Mouse (Mus musculus): ENCODE data around the gene Morn5. TPM values are rescaled to one million over a fixed set of nuclear protein-coding genes. Genes with fewer than 3 reads are reported as not detected.

Gene Morn5
- polyA plus RNA-seq, 1 experiment from 2014 or later = 4.1 TPM

DNA sequence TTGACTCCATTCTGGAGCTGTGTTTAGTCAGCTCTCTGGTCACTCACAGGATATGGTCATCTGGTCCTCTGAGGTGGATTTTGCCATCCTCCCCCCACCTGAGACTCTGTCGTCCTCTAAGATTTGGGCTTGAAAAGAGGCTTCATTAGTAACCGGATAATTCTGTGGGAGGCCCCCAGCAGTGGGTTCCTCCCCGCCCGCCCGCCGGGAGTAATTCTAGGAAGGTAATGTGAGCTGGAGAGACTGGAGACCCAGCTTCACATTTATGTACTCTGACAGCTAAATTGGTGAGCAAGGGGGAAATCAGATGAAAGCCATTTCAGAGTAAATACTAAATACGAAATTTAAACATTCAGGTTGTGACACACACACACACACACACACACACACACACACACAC is 59.4 kb downstream of the Morn5 start:
- Histone ChIP-seq H3K4me3 (ENCODE audit: low read length) (no peak overlapping the region), H3K4me2 (ENCODE audit: low read length) (no peak overlapping the region), H3K27ac (ENCODE audit: low read depth, low read length) (no peak overlapping the region), H3K9ac (ENCODE audit: low read depth, low read length) (no peak overlapping the region), H3K4me1 (ENCODE audit: control insufficient read depth, insufficient read depth, low read depth, low read length) (peaks cover 17% of the 10 kb centered on the region), H3K36me3 (ENCODE audit: control insufficient read depth, insufficient read depth, low read length) (no peaks in the 10 kb centered on the region), H3K27me3 (replicated peaks; ENCODE audit: control insufficient read depth, insufficient read depth, low read length) (peaks cover 47% of the 10 kb centered on the region), H3K9me3 (ENCODE audit: control insufficient read depth, low read length) (no peaks in the 10 kb centered on the region)
- WGBS = 12% methylated on average over 7 of the region's 7 CpGs
- ATAC-seq = no peak

DNA sequence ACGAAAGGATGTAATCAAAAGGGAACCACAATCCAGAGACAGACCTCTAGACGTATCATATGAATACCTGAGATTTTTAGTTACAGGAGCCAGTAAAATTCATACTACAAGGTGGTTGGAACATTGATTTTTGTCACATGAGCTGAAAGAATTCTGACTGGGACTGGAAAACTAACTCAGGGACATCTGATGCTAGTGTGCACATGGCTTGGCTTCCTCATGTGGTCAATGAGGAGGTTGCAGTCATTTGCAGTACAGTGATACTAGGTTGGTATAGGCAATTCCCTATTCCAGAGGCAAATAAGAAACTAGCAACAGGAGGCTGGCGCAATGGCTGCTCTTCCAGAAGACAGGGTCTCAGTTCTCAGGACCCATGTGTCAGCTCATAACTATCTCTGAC is 63.4 kb downstream of the Morn5 start:
- Histone ChIP-seq H3K4me2 (ENCODE audit: low read length) (no peak overlapping the region), H3K9me3 (ENCODE audit: control insufficient read depth, low read length) (no peaks in the 10 kb centered on the region), H3K4me3 (ENCODE audit: low read length) (no peak overlapping the region), H3K27me3 (replicated peaks; ENCODE audit: control insufficient read depth, insufficient read depth, low read length) (peaks cover 16% of the 10 kb centered on the region), H3K9ac (ENCODE audit: low read depth, low read length) (no peak overlapping the region), H3K4me1 (ENCODE audit: control insufficient read depth, insufficient read depth, low read depth, low read length) (no peaks in the 10 kb centered on the region), H3K27ac (ENCODE audit: low read depth, low read length) (no peak overlapping the region), H3K36me3 (ENCODE audit: control insufficient read depth, insufficient read depth, low read length) (peaks cover 11% of the 10 kb centered on the region)
- ATAC-seq = no peak
- 80% methylated on average over 3 of the region's 3 CpGs for WGBS

DNA sequence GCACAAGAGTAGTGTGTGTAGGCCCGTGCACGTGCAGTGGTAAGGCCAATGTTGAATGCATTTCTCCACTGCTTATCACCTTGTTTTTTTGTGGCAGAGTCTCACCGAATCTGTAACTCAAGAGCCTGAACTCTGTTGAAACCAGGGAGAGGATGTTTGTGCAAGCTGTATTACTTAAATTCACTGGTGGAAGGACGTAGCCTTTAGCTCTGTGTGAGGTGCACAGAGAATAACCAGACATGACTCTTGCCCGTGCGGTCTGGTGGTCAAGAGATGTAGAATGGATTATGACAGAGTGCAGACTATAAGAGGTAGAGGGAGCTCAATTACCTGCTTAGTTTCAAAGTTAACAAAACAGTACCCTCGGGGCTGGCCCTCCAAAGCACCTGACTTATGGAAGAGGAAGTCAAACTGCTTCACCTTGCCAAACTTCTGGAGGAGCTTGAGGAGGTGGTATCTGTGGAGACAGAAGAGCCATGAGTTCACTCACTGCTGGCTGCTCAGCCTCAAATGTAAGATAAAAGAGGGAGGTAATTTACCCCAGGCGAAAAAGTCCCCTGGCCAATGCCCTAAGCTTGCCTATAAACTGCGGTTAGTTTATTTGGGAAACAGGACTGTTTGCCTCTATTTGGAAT is 77.7 kb downstream of the Morn5 start:
- no peak overlapping the region for H3K4me2 ChIP-seq (ENCODE audit: low read length)
- no peak for ATAC-seq
- H3K36me3 ChIP-seq (ENCODE audit: control insufficient read depth, insufficient read depth, low read length) = peaks cover 25% of the 10 kb centered on the region
- 97% methylated on average over 9 of the region's 9 CpGs for WGBS
- H3K9ac ChIP-seq (ENCODE audit: low read depth, low read length) = no peak overlapping the region
- no peaks in the 10 kb centered on the region for H3K9me3 ChIP-seq (ENCODE audit: control insufficient read depth, low read length)
- H3K4me3 ChIP-seq (ENCODE audit: low read length) = no peak overlapping the region
- H3K27me3 ChIP-seq (replicated peaks; ENCODE audit: control insufficient read depth, insufficient read depth, low read length) = no peaks in the 10 kb centered on the region
- no peaks in the 10 kb centered on the region for H3K4me1 ChIP-seq (ENCODE audit: control insufficient read depth, insufficient read depth, low read depth, low read length)
- H3K27ac ChIP-seq (ENCODE audit: low read depth, low read length) = no peak overlapping the region

DNA sequence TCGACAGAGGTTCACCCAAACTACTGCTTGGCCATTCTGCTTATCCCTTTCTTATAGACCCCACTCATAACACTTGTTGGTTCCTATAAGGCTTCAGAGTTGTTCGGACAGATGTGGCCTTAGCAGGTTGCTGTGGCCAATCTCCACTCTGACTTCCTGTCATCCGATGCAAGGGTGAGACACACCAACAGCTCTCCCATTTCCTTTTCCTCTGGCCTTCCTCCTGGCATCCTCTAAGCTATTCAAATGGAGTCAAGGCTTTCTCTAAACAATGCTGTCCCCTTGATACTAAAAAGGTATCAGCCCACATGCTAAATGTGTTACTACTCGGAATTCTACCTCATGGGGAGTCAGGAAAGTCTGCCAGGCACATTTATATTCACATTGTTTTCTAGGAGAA is 78.7 kb downstream of the Morn5 start:
- no peak overlapping the region for H3K27ac ChIP-seq (ENCODE audit: low read depth, low read length)
- no peak overlapping the region for H3K4me2 ChIP-seq (ENCODE audit: low read length)
- H3K9ac ChIP-seq (ENCODE audit: low read depth, low read length) = no peak overlapping the region
- H3K4me1 ChIP-seq (ENCODE audit: control insufficient read depth, insufficient read depth, low read depth, low read length) = no peaks in the 10 kb centered on the region
- H3K9me3 ChIP-seq (ENCODE audit: control insufficient read depth, low read length) = no peaks in the 10 kb centered on the region
- WGBS = 83% methylated on average over 4 of the region's 4 CpGs
- ATAC-seq = no peak
- no peak overlapping the region for H3K4me3 ChIP-seq (ENCODE audit: low read length)
- peaks cover 21% of the 10 kb centered on the region for H3K36me3 ChIP-seq (ENCODE audit: control insufficient read depth, insufficient read depth, low read length)
- no peaks in the 10 kb centered on the region for H3K27me3 ChIP-seq (replicated peaks; ENCODE audit: control insufficient read depth, insufficient read depth, low read length)

DNA sequence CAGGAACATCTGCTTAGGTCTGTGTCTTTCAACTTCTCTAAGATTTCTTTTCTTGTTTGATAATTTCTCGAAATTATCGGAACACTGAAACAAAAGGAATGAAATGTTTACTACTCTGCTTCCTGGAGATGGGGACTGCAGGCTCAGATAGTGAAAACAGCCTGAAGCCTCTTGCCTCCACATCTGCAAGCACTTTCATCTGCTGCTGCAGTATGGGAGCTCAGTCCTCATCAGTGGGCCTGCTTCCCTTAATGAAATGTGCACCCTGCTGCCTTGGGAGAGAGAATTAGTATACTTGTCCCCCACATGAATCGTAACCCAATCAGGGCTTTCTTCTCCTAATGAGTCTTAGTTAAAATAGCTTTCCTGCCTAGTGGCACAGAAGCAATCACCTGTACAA is 79.8 kb downstream of the Morn5 start:
- H3K4me1 ChIP-seq (ENCODE audit: control insufficient read depth, insufficient read depth, low read depth, low read length) = no peaks in the 10 kb centered on the region
- H3K4me2 ChIP-seq (ENCODE audit: low read length) = no peak overlapping the region
- H3K9me3 ChIP-seq (ENCODE audit: control insufficient read depth, low read length) = no peaks in the 10 kb centered on the region
- ATAC-seq = no peak
- peaks cover 24% of the 10 kb centered on the region for H3K36me3 ChIP-seq (ENCODE audit: control insufficient read depth, insufficient read depth, low read length)
- no peak overlapping the region for H3K4me3 ChIP-seq (ENCODE audit: low read length)
- no peak overlapping the region for H3K27ac ChIP-seq (ENCODE audit: low read depth, low read length)
- H3K9ac ChIP-seq (ENCODE audit: low read depth, low read length) = no peak overlapping the region
- no peaks in the 10 kb centered on the region for H3K27me3 ChIP-seq (replicated peaks; ENCODE audit: control insufficient read depth, insufficient read depth, low read length)
- 82% methylated on average over 3 of the region's 3 CpGs for WGBS

Other genes with a start within 250 kb of the Morn5 start
- gene Ttll11, start 69.5 kb upstream of the Morn5 start, polyA plus RNA-seq (2015; fragmentation: Nextera tagmentation; extraction: Ambion mirVana) = 2.6 and 4.7 TPM in 2 replicates
- gene Ndufa8, start 52 bp upstream of the Morn5 start, polyA plus RNA-seq (2015; fragmentation: Nextera tagmentation; extraction: Ambion mirVana) = 346 and 375 TPM in 2 replicates
- gene Lhx6, start 56.0 kb downstream of the Morn5 start, polyA plus RNA-seq (2015; fragmentation: Nextera tagmentation; extraction: Ambion mirVana) = 0.48 and 3.4 TPM in 2 replicates
- 26.6 and 26.7 TPM in 2 replicates for gene Mrrf, start 86.9 kb downstream of the Morn5 start, polyA plus RNA-seq (2015; fragmentation: Nextera tagmentation; extraction: Ambion mirVana)
- gene Rbm18, start 87.3 kb downstream of the Morn5 start, polyA plus RNA-seq (2015; fragmentation: Nextera tagmentation; extraction: Ambion mirVana) = 114 and 117 TPM in 2 replicates
- 6.6 and 6.8 TPM in 2 replicates for gene Ptgs1, start 181.0 kb downstream of the Morn5 start, polyA plus RNA-seq (2015; fragmentation: Nextera tagmentation; extraction: Ambion mirVana)

Data from hindbrain, embryonic 16.5 days (tissue).